ENCODE assay signal across 8 mouse cellular contexts in the genomic region with DNA sequence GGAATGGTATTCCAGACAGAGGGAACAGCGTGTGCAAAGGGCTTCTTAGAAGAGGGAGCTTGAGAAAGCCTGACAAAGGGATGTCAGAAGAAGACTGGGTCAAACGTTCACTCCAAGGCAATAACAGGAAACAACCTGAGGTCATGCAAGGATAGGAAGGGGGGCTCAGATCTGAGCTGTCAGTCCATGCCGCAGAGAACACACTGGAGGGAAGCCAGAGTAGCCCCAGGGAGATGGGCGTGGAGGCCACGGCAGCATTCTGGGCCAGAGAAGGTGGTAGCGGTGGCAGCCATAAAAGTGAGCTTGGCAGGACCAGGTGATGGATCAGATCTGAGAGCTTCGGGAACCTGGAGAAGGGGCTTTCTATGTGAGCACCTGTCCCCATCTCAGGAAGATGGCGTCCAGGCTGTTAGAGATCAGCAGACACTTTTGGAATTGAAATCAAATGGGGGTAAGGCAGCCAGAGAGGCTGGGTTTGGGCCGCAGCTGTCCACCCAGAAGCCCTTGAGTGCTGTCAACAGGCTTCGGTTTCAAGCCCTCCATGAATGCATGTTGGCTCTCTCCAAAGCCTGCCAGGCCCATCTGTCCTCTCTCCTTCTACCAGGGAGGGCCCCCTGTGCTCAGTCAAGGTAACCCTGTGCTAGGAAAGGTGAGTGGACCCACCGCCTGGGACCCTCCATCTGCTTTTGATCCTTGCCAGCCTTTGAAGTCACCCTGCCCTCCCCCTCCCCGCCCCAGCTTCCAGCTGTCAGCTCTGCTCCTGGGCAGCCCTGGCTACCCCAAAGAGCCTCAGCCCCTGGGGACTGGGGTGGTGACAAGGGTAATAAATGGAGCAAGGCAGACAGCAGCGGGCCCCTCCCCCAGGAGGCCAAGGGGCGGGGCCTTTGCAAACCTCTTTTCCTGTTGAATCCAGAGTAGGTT. TPM values are rescaled to one million over a fixed set of nuclear protein-coding genes. Genes with fewer than 3 reads are reported as not detected.
DNase-seq lines count a peak whose midpoint lies in the region; ATAC-seq and TF ChIP-seq lines count a peak whose summit lies in the region.

No protein-coding gene starts in this region.

- H3K36me3 ChIP-seq in lung, embryonic 16.5 days (ENCODE audit: control insufficient read depth, insufficient read depth, low read length), result no peaks in the 10 kb centered on the region
- no peaks in the 10 kb centered on the region for H3K36me3 ChIP-seq in hindbrain, embryonic 16.5 days (ENCODE audit: control insufficient read depth, insufficient read depth, low read length)
- no peaks in the 10 kb centered on the region for H3K36me3 ChIP-seq in liver, embryonic 11.5 days (ENCODE audit: control insufficient read depth, insufficient read depth, low read length)

- no peak overlapping the region for H3K27ac ChIP-seq in lung, embryonic 16.5 days (ENCODE audit: low read length)
- peak overlapping the region; percentile 39; the same call in 1 of the 2 replicates for H3K27ac ChIP-seq in hindbrain, embryonic 16.5 days (ENCODE audit: low read depth, low read length)
- no peak overlapping the region for H3K27ac ChIP-seq in liver, embryonic 11.5 days (ENCODE audit: low read depth, low read length)

- no peak for TF ChIP-seq CTCF in lung, adult 2 months (IDR thresholded peaks at IDR 0.05; ENCODE audit: insufficient read depth, low read length)

- ATAC-seq in lung, embryonic 16.5 days (ENCODE audit: low read depth), result peak; percentile 42; the same call in 1 of the 2 replicates
- ATAC-seq in hindbrain, embryonic 16.5 days, result peak; percentile 27; the same call in 1 of the 2 replicates
- no peak for ATAC-seq in liver, embryonic 11.5 days (replicated peaks; ENCODE audit: low FRiP score)

- no peaks in the 10 kb centered on the region for H3K9me3 ChIP-seq in lung, embryonic 16.5 days (ENCODE audit: control insufficient read depth, low read length)
- no peaks in the 10 kb centered on the region for H3K9me3 ChIP-seq in hindbrain, embryonic 16.5 days (ENCODE audit: control insufficient read depth, low read length)
- H3K9me3 ChIP-seq in liver, embryonic 11.5 days (ENCODE audit: control insufficient read depth, low read length), result no peaks in the 10 kb centered on the region

- H3K27me3 ChIP-seq in lung, embryonic 16.5 days (ENCODE audit: control insufficient read depth, insufficient read depth, low read depth, low read length), result no peaks in the 10 kb centered on the region
- H3K27me3 ChIP-seq in hindbrain, embryonic 16.5 days (replicated peaks; ENCODE audit: control insufficient read depth, insufficient read depth, low read length), result no peaks in the 10 kb centered on the region
- H3K27me3 ChIP-seq in liver, embryonic 11.5 days (replicated peaks; ENCODE audit: control insufficient read depth, insufficient read depth, low read length), result no peaks in the 10 kb centered on the region; the same call in 1 of the 2 replicates

- no peak overlapping the region for H3K9ac ChIP-seq in lung, embryonic 16.5 days (ENCODE audit: low read length)
- H3K9ac ChIP-seq in hindbrain, embryonic 16.5 days (ENCODE audit: low read depth, low read length), result peak overlapping the region; percentile 11; the same call in 1 of the 2 replicates
- H3K9ac ChIP-seq in liver, embryonic 11.5 days (ENCODE audit: low read depth, low read length), result no peak overlapping the region

- intact Hi-C loops in gastrocnemius, postnatal 14 days (cut with DNase I; ENCODE audit: low total_unique reads), result no loop called here

- H3K4me1 ChIP-seq in lung, embryonic 16.5 days (replicated peaks; ENCODE audit: control insufficient read depth, insufficient read depth, low read length), result peaks cover 13% of the 10 kb centered on the region
- peaks cover 11% of the 10 kb centered on the region for H3K4me1 ChIP-seq in lung, adult 2 months (ENCODE audit: control insufficient read depth, insufficient read depth, low read length)
- peaks cover 15% of the 10 kb centered on the region for H3K4me1 ChIP-seq in hindbrain, embryonic 16.5 days (ENCODE audit: control insufficient read depth, insufficient read depth, low read depth, low read length)
- H3K4me1 ChIP-seq in liver, embryonic 11.5 days (replicated peaks; ENCODE audit: control insufficient read depth, insufficient read depth, low read length), result peaks cover 13% of the 10 kb centered on the region

- H3K4me2 ChIP-seq in lung, embryonic 16.5 days (ENCODE audit: low read depth, low read length), result no peak overlapping the region
- no peak overlapping the region for H3K4me2 ChIP-seq in hindbrain, embryonic 16.5 days (ENCODE audit: low read length)
- H3K4me2 ChIP-seq in liver, embryonic 11.5 days, result no peak overlapping the region

- WGBS in lung, embryonic 16.5 days, result 18% methylated on average over 14 of the region's 14 CpGs
- 19% methylated on average over 14 of the region's 14 CpGs for WGBS in lung, adult 2 months
- WGBS in hindbrain, embryonic 16.5 days, result 33% methylated on average over 14 of the region's 14 CpGs
- 30% methylated on average over 14 of the region's 14 CpGs for WGBS in liver, embryonic 11.5 days

- H3K4me3 ChIP-seq in lung, embryonic 16.5 days (ENCODE audit: low read length), result no peak overlapping the region
- H3K4me3 ChIP-seq in lung, adult 2 months (replicated peaks; ENCODE audit: extremely low read depth, low read depth, low read length), result no peak overlapping the region
- no peak overlapping the region for H3K4me3 ChIP-seq in hindbrain, embryonic 16.5 days (ENCODE audit: low read length)
- H3K4me3 ChIP-seq in liver, embryonic 11.5 days (ENCODE audit: low read depth, low read length), result no peak overlapping the region

- DNase-seq in lung, adult 2 months, result no peak
- peak; percentile 78 for DNase-seq in gastrocnemius, postnatal 14 days
- DNase-seq in liver, embryonic 11.5 days (ENCODE audit: low spot score), result peak; percentile 57
- DNase-seq in retina, postnatal 1 day, result peak; percentile 74
- DNase-seq in cerebellum, adult 8-10 months, result no peak
- DNase-seq in layer of hippocampus, postnatal 25 days (ENCODE audit: extremely low spot score in 1 of 2, low spot score in 1 of 2), result no peak

- no peak for TF ChIP-seq POLR2A in lung, adult 2 months (IDR thresholded peaks at IDR 0.05; ENCODE audit: borderline replicate concordance, extremely low read depth, low read depth, low read length)

RNA-seq across cellular contexts. Expression of a gene that starts 58.4 kb away (rescaled TPM):
- 6.0 and 6.9 TPM in 2 replicates for polyA plus RNA-seq in lung, embryonic 16.5 days (2015; fragmentation: Nextera tagmentation; extraction: Ambion mirVana)
- 67.0 and 89.3 TPM in 2 replicates for polyA plus RNA-seq in lung, adult 2 months (2012; rRNA removed)
- total RNA-seq in gastrocnemius, postnatal 14 days (2021), result 1 to 10 TPM; 3.7 to 5.1 TPM
- 8.1 and 12.1 TPM in 2 replicates for polyA plus RNA-seq in hindbrain, embryonic 16.5 days (2015; fragmentation: Nextera tagmentation; extraction: Ambion mirVana)
- polyA plus RNA-seq in liver, embryonic 11.5 days (2014; fragmentation: Nextera tagmentation; extraction: Ambion mirVana), result 0.66 and 1.2 TPM in 2 replicates
- 1 to 10 TPM; 3.8 to 4.8 TPM for total RNA-seq in layer of hippocampus, postnatal 25 days (2021)

Comparison
In these comparisons a context has a peak if more than half of its experiments do, and no peak if none do; other contexts are left out.
1. DNase-seq: peak in gastrocnemius, postnatal 14 days (single experiment), liver, embryonic 11.5 days (single experiment) and retina, postnatal 1 day (single experiment); none in lung, adult 2 months (single experiment), cerebellum, adult 8-10 months (single experiment) and layer of hippocampus, postnatal 25 days (0 of 2).